Mouse (Mus musculus): ENCODE measurements around the gene Dcp1b. TPM values are rescaled to one million over a fixed set of nuclear protein-coding genes. Genes with fewer than 3 reads are reported as not detected.
"Not testable (repeated sequence)": the region's sequence is repeated elsewhere in the genome, so short reads cannot be mapped to it uniquely, and the experiment has no call there.

Dcp1b gene
- polyA plus RNA-seq, 1 experiment from 2014 or later = 12.9 TPM

GRCm38 (mm10) chr6:119198534-119199273 is 23.7 kb downstream of the Dcp1b start:
- Histone ChIP-seq H3K27ac (no peak overlapping the region), H3K36me3 (peaks cover 30% of the 10 kb centered on the region; the same call in 1 of the 2 replicates), H3K9ac (no peak overlapping the region), H3K9me3 (no peaks in the 10 kb centered on the region), H3K4me3 (no peak overlapping the region), H3K4me1 (peaks cover 11% of the 10 kb centered on the region), H3K4me2 (replicated peaks) (0 out of 2 replicates have a peak overlapping the region, but pooled peaks have one; percentile 0), H3K27me3 (replicated peaks) (no peaks in the 10 kb centered on the region)
- 47% methylated on average over 15 of the region's 15 CpGs for WGBS
- peak; percentile 75; the same call in 1 of the 2 replicates for ATAC-seq (ENCODE audit: low FRiP score, low read depth)

GRCm38 (mm10) chr6:119199274-119199879 is 24.3 kb downstream of the Dcp1b start:
- Histone ChIP-seq H3K4me2 (replicated peaks) (0 out of 2 replicates have a peak overlapping the region, but pooled peaks have one; percentile 0), H3K4me1 (peaks cover 11% of the 10 kb centered on the region), H3K9ac (no peak overlapping the region), H3K4me3 (no peak overlapping the region), H3K9me3 (no peaks in the 10 kb centered on the region), H3K36me3 (peaks cover 26% of the 10 kb centered on the region; the same call in 1 of the 2 replicates), H3K27ac (no peak overlapping the region), H3K27me3 (replicated peaks) (no peaks in the 10 kb centered on the region)
- WGBS = 23% methylated on average over 8 of the region's 8 CpGs
- ATAC-seq (ENCODE audit: low FRiP score, low read depth) = peak; percentile 33; the same call in 1 of the 2 replicates

GRCm38 (mm10) chr6:119200362-119200761 is 25.3 kb downstream of the Dcp1b start:
- Histone ChIP-seq H3K4me1 (peaks cover 14% of the 10 kb centered on the region), H3K4me3 (no peak overlapping the region), H3K36me3 (peaks cover 25% of the 10 kb centered on the region; the same call in 1 of the 2 replicates), H3K9ac (no peak overlapping the region), H3K9me3 (no peaks in the 10 kb centered on the region), H3K4me2 (replicated peaks) (no peak overlapping the region), H3K27ac (no peak overlapping the region), H3K27me3 (replicated peaks) (no peaks in the 10 kb centered on the region)
- WGBS = 85% methylated on average over 5 of the region's 5 CpGs
- ATAC-seq (ENCODE audit: low FRiP score, low read depth) = no peak

GRCm38 (mm10) chr6:119201575-119201974 is 26.5 kb downstream of the Dcp1b start:
- Histone ChIP-seq H3K4me3 (no peak overlapping the region), H3K4me2 (replicated peaks) (no peak overlapping the region), H3K4me1 (peaks cover 14% of the 10 kb centered on the region), H3K9me3 (no peaks in the 10 kb centered on the region), H3K27ac (no peak overlapping the region), H3K36me3 (peaks cover 21% of the 10 kb centered on the region; the same call in 1 of the 2 replicates), H3K27me3 (replicated peaks) (no peaks in the 10 kb centered on the region), H3K9ac (no peak overlapping the region)
- 94% methylated on average over 4 of the region's 4 CpGs for WGBS
- no peak for ATAC-seq (ENCODE audit: low FRiP score, low read depth)

GRCm38 (mm10) chr6:119204286-119204685 is 29.2 kb downstream of the Dcp1b start:
- Histone ChIP-seq H3K9me3 (no peaks in the 10 kb centered on the region), H3K27me3 (replicated peaks) (no peaks in the 10 kb centered on the region), H3K36me3 (peaks cover 21% of the 10 kb centered on the region; the same call in 1 of the 2 replicates), H3K4me3 (no peak overlapping the region), H3K9ac (no peak overlapping the region), H3K4me1 (peaks cover 4% of the 10 kb centered on the region; the same call in 1 of the 2 replicates), H3K4me2 (replicated peaks) (no peak overlapping the region), H3K27ac (no peak overlapping the region)
- WGBS = 92% methylated on average over 7 of the region's 7 CpGs
- no peak for ATAC-seq (ENCODE audit: low FRiP score, low read depth)

- no peaks in the 10 kb centered on the region for H3K9me3 ChIP-seq
- peaks cover 21% of the 10 kb centered on the region; the same call in 1 of the 2 replicates for H3K36me3 ChIP-seq
- no peak for ATAC-seq (ENCODE audit: low FRiP score, low read depth)
- 66% methylated on average over 3 of the region's 3 CpGs for WGBS
- H3K4me2 ChIP-seq (replicated peaks) = no peak overlapping the region
- H3K4me1 ChIP-seq = peaks cover 3% of the 10 kb centered on the region; the same call in 1 of the 2 replicates
- no peak overlapping the region for H3K9ac ChIP-seq
- no peaks in the 10 kb centered on the region for H3K27me3 ChIP-seq (replicated peaks)
- no peak overlapping the region for H3K4me3 ChIP-seq
- H3K27ac ChIP-seq = no peak overlapping the region
Measured at GRCm38 (mm10) chr6:119204915-119205314, 29.9 kb downstream of the Dcp1b start.

- H3K27ac ChIP-seq; H3K9ac ChIP-seq; H3K4me2 ChIP-seq (replicated peaks); H3K27me3 ChIP-seq (replicated peaks); H3K9me3 ChIP-seq; ATAC-seq (ENCODE audit: low FRiP score, low read depth); H3K4me1 ChIP-seq; H3K4me3 ChIP-seq: not testable (repeated sequence)
- peaks cover 18% of the 10 kb centered on the region; the same call in 1 of the 2 replicates for H3K36me3 ChIP-seq
- whole genome bisulfite sequencing = 94% methylated on average over 7 of the region's 7 CpGs
Measured at GRCm38 (mm10) chr6:119206006-119206405, 31.0 kb downstream of the Dcp1b start.

GRCm38 (mm10) chr6:119213375-119213774 is 38.3 kb downstream of the Dcp1b start:
- H3K4me1 ChIP-seq = no peaks in the 10 kb centered on the region; the same call in 1 of the 2 replicates
- no peak overlapping the region for H3K4me2 ChIP-seq (replicated peaks)
- H3K9me3 ChIP-seq = no peaks in the 10 kb centered on the region
- H3K4me3 ChIP-seq = no peak overlapping the region
- no peak overlapping the region for H3K9ac ChIP-seq
- H3K27me3 ChIP-seq (replicated peaks) = no peaks in the 10 kb centered on the region
- ATAC-seq (ENCODE audit: low FRiP score, low read depth) = no peak
- peaks cover 37% of the 10 kb centered on the region for H3K36me3 ChIP-seq
- H3K27ac ChIP-seq = no peak overlapping the region
- 88% methylated on average over 5 of the region's 5 CpGs for WGBS

- Histone ChIP-seq H3K27ac (no peak overlapping the region), H3K4me2 (replicated peaks) (no peak overlapping the region), H3K36me3 (peaks cover 37% of the 10 kb centered on the region), H3K27me3 (replicated peaks) (no peaks in the 10 kb centered on the region), H3K4me1 (no peaks in the 10 kb centered on the region; the same call in 1 of the 2 replicates), H3K9me3 (no peaks in the 10 kb centered on the region), H3K9ac (no peak overlapping the region), H3K4me3 (no peak overlapping the region)
- WGBS = 72% methylated on average over 6 of the region's 6 CpGs
- no peak for ATAC-seq (ENCODE audit: low FRiP score, low read depth)
Measured at GRCm38 (mm10) chr6:119214190-119214589, 39.1 kb downstream of the Dcp1b start.

- Histone ChIP-seq H3K4me1 (no peaks in the 10 kb centered on the region; the same call in 1 of the 2 replicates), H3K36me3 (peaks cover 42% of the 10 kb centered on the region), H3K27me3 (replicated peaks) (no peaks in the 10 kb centered on the region), H3K4me3 (no peak overlapping the region), H3K9me3 (no peaks in the 10 kb centered on the region), H3K9ac (no peak overlapping the region), H3K27ac (no peak overlapping the region), H3K4me2 (replicated peaks) (no peak overlapping the region)
- ATAC-seq (ENCODE audit: low FRiP score, low read depth) = no peak
- WGBS = 93% methylated on average over 10 of the region's 10 CpGs
Measured at GRCm38 (mm10) chr6:119215040-119215613, 40.1 kb downstream of the Dcp1b start.

GRCm38 (mm10) chr6:119217661-119218060 is 42.6 kb downstream of the Dcp1b start:
- 74% methylated on average over 4 of the region's 4 CpGs for WGBS
- no peak for ATAC-seq (ENCODE audit: low FRiP score, low read depth)
- Histone ChIP-seq H3K4me3 (no peak overlapping the region), H3K9ac (no peak overlapping the region), H3K27ac (no peak overlapping the region), H3K4me2 (replicated peaks) (no peak overlapping the region), H3K27me3 (replicated peaks) (no peaks in the 10 kb centered on the region), H3K4me1 (no peaks in the 10 kb centered on the region; the same call in 1 of the 2 replicates), H3K9me3 (no peaks in the 10 kb centered on the region), H3K36me3 (peaks cover 48% of the 10 kb centered on the region)

GRCm38 (mm10) chr6:119218591-119218990 is 43.5 kb downstream of the Dcp1b start:
- ATAC-seq (ENCODE audit: low FRiP score, low read depth) = no peak
- Histone ChIP-seq H3K4me1 (no peaks in the 10 kb centered on the region; the same call in 1 of the 2 replicates), H3K4me3 (no peak overlapping the region), H3K36me3 (peaks cover 40% of the 10 kb centered on the region), H3K4me2 (replicated peaks) (no peak overlapping the region), H3K27me3 (replicated peaks) (no peaks in the 10 kb centered on the region), H3K9me3 (no peaks in the 10 kb centered on the region), H3K27ac (no peak overlapping the region), H3K9ac (no peak overlapping the region)
- WGBS = 86% methylated on average over 5 of the region's 5 CpGs

All from neural tube, embryonic 12.5 days (tissue).